Mouse (Mus musculus): ENCODE results near the gene Gm7876. TPM values are rescaled to one million over a fixed set of nuclear protein-coding genes. Genes with fewer than 3 reads are reported as not detected.
"Not testable (repeated sequence)": the region's sequence is repeated elsewhere in the genome, so short reads cannot be mapped to it uniquely, and the experiment has no call there.

The Gm7876 gene
- polyA plus RNA-seq (2015; fragmentation: Nextera tagmentation; extraction: Ambion mirVana): not detected in 2 replicates

GRCm38 (mm10) chr14:4708938-4709337 lies at the start of gene Gm7876:
Gm7876 (plus strand) TSS chr14:4709238.
- H3K4me1 ChIP-seq; H3K4me3 ChIP-seq; ATAC-seq; H3K9me3 ChIP-seq (replicated peaks); H3K4me2 ChIP-seq; H3K9ac ChIP-seq; H3K27me3 ChIP-seq; H3K36me3 ChIP-seq (ENCODE audit: poor library complexity, severe bottlenecking); H3K27ac ChIP-seq: not testable (repeated sequence)
- 94% methylated on average over 1 of the region's 2 CpGs for WGBS

- not testable (repeated sequence) for H3K4me3 ChIP-seq; H3K4me1 ChIP-seq; H3K4me2 ChIP-seq; H3K36me3 ChIP-seq (ENCODE audit: poor library complexity, severe bottlenecking); H3K27me3 ChIP-seq; ATAC-seq; H3K9me3 ChIP-seq (replicated peaks); H3K9ac ChIP-seq; H3K27ac ChIP-seq
- no CpG with 5 or more reads among the region's 2 CpGs for WGBS
Measured at GRCm38 (mm10) chr14:4663892-4664291, 45.1 kb upstream of the Gm7876 start, which contains the start of gene Gm3239. Gm3239 (plus strand) TSS chr14:4664192.

GRCm38 (mm10) chr14:4726038-4726880 lies 17.2 kb downstream of the Gm7876 start, which contains the start of gene Gm3252:
Gm3252 (plus strand) TSS chr14:4726775.
- Histone ChIP-seq H3K4me2 (peak within 1 kb of the TSS; percentile 53), H3K4me3 (peak within 1 kb of the TSS; percentile 34)
- not testable (repeated sequence) for H3K27ac ChIP-seq; ATAC-seq; H3K36me3 ChIP-seq (ENCODE audit: poor library complexity, severe bottlenecking); H3K9ac ChIP-seq; H3K9me3 ChIP-seq (replicated peaks); H3K4me1 ChIP-seq; H3K27me3 ChIP-seq
- WGBS: 4% methylated on average over 6 of the region's 47 CpGs

Other genes starting within 250 kb of the Gm7876 start
- not detected in 2 replicates for gene Gm3182, start 227.5 kb upstream of the Gm7876 start, polyA plus RNA-seq (2015; fragmentation: Nextera tagmentation; extraction: Ambion mirVana)
- gene Gm3047, start 153.8 kb upstream of the Gm7876 start, polyA plus RNA-seq (2015; fragmentation: Nextera tagmentation; extraction: Ambion mirVana): not detected in 2 replicates
- gene Gm8159, start 76.9 kb upstream of the Gm7876 start, polyA plus RNA-seq (2015; fragmentation: Nextera tagmentation; extraction: Ambion mirVana): not detected in 2 replicates
- 0.43 TPM in 1 of 2 replicates, not detected in the other for gene Gm3239, start 45.0 kb upstream of the Gm7876 start, polyA plus RNA-seq (2015; fragmentation: Nextera tagmentation; extraction: Ambion mirVana)
- 1.5 and 1.7 TPM in 2 replicates for gene Gm3252, start 17.5 kb downstream of the Gm7876 start, polyA plus RNA-seq (2015; fragmentation: Nextera tagmentation; extraction: Ambion mirVana)
- not detected in 2 replicates for gene Gm9602, start 67.1 kb downstream of the Gm7876 start, polyA plus RNA-seq (2015; fragmentation: Nextera tagmentation; extraction: Ambion mirVana)
- not detected in 2 replicates for gene Gm3269, start 128.9 kb downstream of the Gm7876 start, polyA plus RNA-seq (2015; fragmentation: Nextera tagmentation; extraction: Ambion mirVana)
- gene Gm3264, start 146.3 kb downstream of the Gm7876 start, polyA plus RNA-seq (2015; fragmentation: Nextera tagmentation; extraction: Ambion mirVana): 1.4 and 1.9 TPM in 2 replicates
- not detected in 2 replicates for gene Gm3278, start 183.2 kb downstream of the Gm7876 start, polyA plus RNA-seq (2015; fragmentation: Nextera tagmentation; extraction: Ambion mirVana)